Mouse (Mus musculus): ENCODE data around the gene Elovl6.

DNA sequence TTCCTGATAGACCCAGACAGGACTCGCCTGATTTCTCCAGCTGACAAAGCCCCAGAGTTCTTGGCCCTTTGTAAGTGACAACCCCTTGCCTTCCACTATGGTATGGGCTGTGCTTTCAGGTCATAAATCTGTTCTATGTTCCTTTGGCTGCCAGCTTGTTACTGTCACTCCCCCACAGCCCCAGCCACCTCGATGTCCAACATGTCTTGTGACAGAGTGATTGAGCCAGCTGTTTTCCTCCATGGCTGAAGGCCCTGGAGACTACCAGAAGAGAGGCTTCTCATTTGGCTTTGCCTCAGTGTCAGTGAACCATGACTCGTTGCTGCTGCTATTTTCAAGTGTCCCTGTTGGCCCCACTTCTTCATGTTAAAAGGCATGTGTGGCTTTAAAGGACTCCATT is 113.3 kb downstream of the Elovl6 start:
- no peak for TF ChIP-seq CTCF (IDR thresholded peaks at IDR 0.05; ENCODE audit: low read depth, low read length)
- TF ChIP-seq POLR2A (IDR thresholded peaks at IDR 0.05; ENCODE audit: borderline replicate concordance, low read depth, low read length): no peak
